Mouse (Mus musculus) myocyte (in vitro differentiated cells): ENCODE measurements around the gene Gtf3c5. TPM values are rescaled to one million over a fixed set of nuclear protein-coding genes. Genes with fewer than 3 reads are reported as not detected.

Experiments used
- H3K27me3 ChIP-seq: one replicate; pipeline ENCODE4 v1.6.1; 2011; ENCODE audit not compliant: control insufficient read depth, insufficient read depth, insufficient read length
- H3K36me3 ChIP-seq: one replicate; pipeline ENCODE4 v1.6.1; 2011; ENCODE audit not compliant: control insufficient read depth, insufficient read depth
- H3K4me2 ChIP-seq: one replicate; pipeline ENCODE4 v1.6.1; 2011; ENCODE audit warnings: low read depth, control low read depth
- H3K4me3 ChIP-seq: one replicate; pipeline ENCODE4 v1.5.1; 2011; ENCODE audit warnings: mild to moderate bottlenecking, control low read depth, moderate library complexity
- H3K79me2 ChIP-seq: one replicate; pipeline ENCODE4 v1.6.1; 2011; ENCODE audit not compliant: control insufficient read depth, insufficient read depth
- H3ac ChIP-seq: one replicate; pipeline ENCODE4 v1.6.1; 2011; ENCODE audit not compliant: control insufficient read depth, insufficient read length
- CEBPB ChIP-seq: IDR thresholded peaks from 2 replicates; pipeline ENCODE4 v1.6.1; 2011; ENCODE audit warnings: mild to moderate bottlenecking, moderate library complexity; ENCODE audit not compliant: poor library complexity, insufficient read depth, severe bottlenecking
- E2F4 ChIP-seq: IDR thresholded peaks from one replicate; pipeline ENCODE4 v1.6.1; 2011; ENCODE audit warnings: mild to moderate bottlenecking, control low read depth, moderate library complexity; ENCODE audit not compliant: insufficient read depth
- MAX ChIP-seq: IDR thresholded peaks from one replicate; pipeline ENCODE4 v1.6.1; 2011; ENCODE audit warnings: low read depth, mild to moderate bottlenecking, control low read depth
- MYOD1 ChIP-seq, 3 experiments: IDR thresholded peaks; one replicate each; pipeline ENCODE4 v1.6.1; 2011; ENCODE audit warnings: control low read depth in 2 of 3, low read depth in 2 of 3, mild to moderate bottlenecking in 2 of 3, moderate library complexity in 1 of 3; ENCODE audit not compliant: insufficient read length in 2 of 3, control insufficient read depth in 1 of 3
- MYOG ChIP-seq, 3 experiments: IDR thresholded peaks; one replicate each; pipeline ENCODE4 v1.6.1; 2011; ENCODE audit warnings: control low read depth in 2 of 3, low read depth in 2 of 3, mild to moderate bottlenecking in 2 of 3; ENCODE audit not compliant: insufficient read length in 2 of 3, control insufficient read depth in 1 of 3, insufficient read depth in 1 of 3
- POLR2A ChIP-seq: IDR thresholded peaks from one replicate; pipeline ENCODE4 v1.6.1; 2011; ENCODE audit warnings: low read depth, mild to moderate bottlenecking, control low read depth, moderate library complexity; ENCODE audit not compliant: insufficient read length
- POLR2AphosphoS2 ChIP-seq: IDR thresholded peaks from one replicate; pipeline ENCODE4 v1.6.1; 2011; ENCODE audit warnings: low read depth, control low read depth; ENCODE audit not compliant: insufficient read length
- REST ChIP-seq: IDR thresholded peaks from one replicate; pipeline ENCODE4 v1.6.1; 2011; ENCODE audit warnings: mild to moderate bottlenecking, control low read depth, moderate library complexity; ENCODE audit not compliant: insufficient read depth, insufficient read length
- SRF ChIP-seq: IDR thresholded peaks from one replicate; pipeline ENCODE4 v1.6.1; 2011; ENCODE audit warnings: low read depth; ENCODE audit not compliant: control insufficient read depth, insufficient read length
- TCF12 ChIP-seq: IDR thresholded peaks from one replicate; pipeline ENCODE4 v1.6.1; 2011; ENCODE audit warnings: mild to moderate bottlenecking, control low read depth; ENCODE audit not compliant: poor library complexity, insufficient read depth, severe bottlenecking
- TCF3 ChIP-seq: IDR thresholded peaks from one replicate; pipeline ENCODE4 v1.6.1; 2011; ENCODE audit warnings: low read depth, control low read depth; ENCODE audit not compliant: insufficient read length
- USF1 ChIP-seq: IDR thresholded peaks from one replicate; pipeline ENCODE4 v1.6.1; 2011; ENCODE audit warnings: low read depth, mild to moderate bottlenecking, control low read depth, moderate library complexity
- polyA plus RNA-seq: library from polyadenylated mRNA; unstranded; fragments of >200 nt; fragmentation: generic; extraction: Trizol; gene quantifications from one replicate; pipeline ENCODE4 v1.2.1, GENCODE M21; 2012; ENCODE audit warnings: missing spikeins

The Gtf3c5 gene
- polyA plus RNA-seq, 1 experiment, result 24.4 TPM

GRCm38 (mm10) chr2:28563830-28564229, 19.7 kb downstream of the Gtf3c5 start:
- H3ac ChIP-seq, result no peak overlapping the region
- H3K27me3 ChIP-seq, result peaks cover 22% of the 10 kb centered on the region
- TF ChIP-seq SRF (no peak), REST (no peak), MYOG (IDR thresholded peaks at IDR 0.05; ENCODE audit: control insufficient read depth in 1 of 3, insufficient read depth in 1 of 3, insufficient read length in 2 of 3, low read depth in 2 of 3) (no peak), MAX (no peak), TCF12 (no peak), USF1 (no peak), CEBPB (no peak), POLR2A (no peak), TCF3 (no peak), MYOD1 (IDR thresholded peaks at IDR 0.05; ENCODE audit: control insufficient read depth in 1 of 3, insufficient read length in 2 of 3, low read depth in 2 of 3) (no peak), E2F4 (no peak), POLR2AphosphoS2 (no peak)
- H3K4me2 ChIP-seq, result no peak overlapping the region
- no peak overlapping the region for H3K4me3 ChIP-seq
- H3K79me2 ChIP-seq, result no peaks in the 10 kb centered on the region
- peaks cover 4% of the 10 kb centered on the region for H3K36me3 ChIP-seq

- peaks cover 26% of the 10 kb centered on the region for H3K27me3 ChIP-seq
Measured at GRCm38 (mm10) chr2:28563303-28563702, 20.2 kb downstream of the Gtf3c5 start, which contains the start of gene Cel. Cel (minus strand) TSS chr2:28563403.

GRCm38 (mm10) chr2:28557452-28557851, 26.1 kb downstream of the Gtf3c5 start:
- no peaks in the 10 kb centered on the region for H3K36me3 ChIP-seq
- no peaks in the 10 kb centered on the region for H3K79me2 ChIP-seq
- H3K4me2 ChIP-seq, result no peak overlapping the region
- TF ChIP-seq MYOG (IDR thresholded peaks at IDR 0.05; ENCODE audit: control insufficient read depth in 1 of 3, insufficient read depth in 1 of 3, insufficient read length in 2 of 3, low read depth in 2 of 3), result no peak
- no peak for TF ChIP-seq SRF
- no peak for TF ChIP-seq POLR2A
- TF ChIP-seq MYOD1 (IDR thresholded peaks at IDR 0.05; ENCODE audit: control insufficient read depth in 1 of 3, insufficient read length in 2 of 3, low read depth in 2 of 3), result no peak
- no peak for TF ChIP-seq REST
- no peak for TF ChIP-seq TCF3
- no peak for TF ChIP-seq USF1
- TF ChIP-seq E2F4, result no peak
- no peak for TF ChIP-seq TCF12
- TF ChIP-seq CEBPB, result no peak
- TF ChIP-seq POLR2AphosphoS2, result no peak
- no peak for TF ChIP-seq MAX
- H3ac ChIP-seq, result no peak overlapping the region
- H3K27me3 ChIP-seq, result peaks cover 35% of the 10 kb centered on the region
- H3K4me3 ChIP-seq, result no peak overlapping the region

More at GRCm38 (mm10) chr2:28563303-28563702, 20.2 kb downstream of the Gtf3c5 start, which contains the start of gene Cel:
- TF ChIP-seq TCF12 (no peak), SRF (no peak), TCF3 (no peak), USF1 (no peak), REST (no peak), MYOG (IDR thresholded peaks at IDR 0.05; ENCODE audit: control insufficient read depth in 1 of 3, insufficient read depth in 1 of 3, insufficient read length in 2 of 3, low read depth in 2 of 3) (no peak), E2F4 (no peak), MAX (no peak), CEBPB (no peak), POLR2AphosphoS2 (no peak), POLR2A (no peak), MYOD1 (IDR thresholded peaks at IDR 0.05; ENCODE audit: control insufficient read depth in 1 of 3, insufficient read length in 2 of 3, low read depth in 2 of 3) (no peak)
- Histone ChIP-seq H3K79me2 (no peaks in the 10 kb centered on the region), H3K4me2 (no peak within 1 kb of the TSS), H3ac (no peak within 1 kb of the TSS), H3K36me3 (peaks cover 4% of the 10 kb centered on the region), H3K4me3 (no peak within 1 kb of the TSS)

- TF ChIP-seq CEBPB (no peak), REST (no peak), TCF12 (no peak), MYOD1 (IDR thresholded peaks at IDR 0.05; ENCODE audit: control insufficient read depth in 1 of 3, insufficient read length in 2 of 3, low read depth in 2 of 3) (no peak), POLR2AphosphoS2 (no peak), MYOG (IDR thresholded peaks at IDR 0.05; ENCODE audit: control insufficient read depth in 1 of 3, insufficient read depth in 1 of 3, insufficient read length in 2 of 3, low read depth in 2 of 3) (no peak), USF1 (no peak), MAX (no peak)
- no peak overlapping the region for H3K4me3 ChIP-seq
Measured at GRCm38 (mm10) chr2:28552301-28552700, 31.2 kb downstream of the Gtf3c5 start.

GRCm38 (mm10) chr2:28549157-28549556, 34.4 kb downstream of the Gtf3c5 start:
- H3K4me3 ChIP-seq, result no peak overlapping the region
- no peak overlapping the region for H3ac ChIP-seq
- no peaks in the 10 kb centered on the region for H3K27me3 ChIP-seq
- peaks cover 3% of the 10 kb centered on the region for H3K36me3 ChIP-seq
- no peak for TF ChIP-seq POLR2AphosphoS2
- no peak for TF ChIP-seq TCF3
- no peak for TF ChIP-seq POLR2A
- TF ChIP-seq E2F4, result no peak
- TF ChIP-seq REST, result no peak
- no peak for TF ChIP-seq MYOG (IDR thresholded peaks at IDR 0.05; ENCODE audit: control insufficient read depth in 1 of 3, insufficient read depth in 1 of 3, insufficient read length in 2 of 3, low read depth in 2 of 3)
- H3K79me2 ChIP-seq, result no peaks in the 10 kb centered on the region
- H3K4me2 ChIP-seq, result no peak overlapping the region

More at GRCm38 (mm10) chr2:28552301-28552700, 31.2 kb downstream of the Gtf3c5 start:
- Histone ChIP-seq H3ac (no peak overlapping the region), H3K36me3 (peaks cover 3% of the 10 kb centered on the region), H3K4me2 (no peak overlapping the region), H3K27me3 (no peaks in the 10 kb centered on the region), H3K79me2 (no peaks in the 10 kb centered on the region)
